Mouse (Mus musculus) midbrain, embryonic 12.5 days (tissue): ENCODE measurements at regions not wholly inside any gene's neighbourhood (a gene's known extent, or its start where the extent isn't known, plus 50 kb on each side); places are given as distances from the start of the nearest gene placed in this dataset.

Source experiments
- ATAC-seq: fragments of 200-750 bp; cut with Nextera tagmentation; 2 replicates; pipeline ENCODE4 v1.8.0; 2017; ENCODE audit warnings: low read depth, moderate TSS enrichment, moderate library complexity; ENCODE audit not compliant: low FRiP score
- H3K27ac ChIP-seq: fragments of 300-500 bp; sonication (generic); replicated peaks from 2 replicates; pipeline ENCODE4 v1.5.1; 2016; ENCODE audit warnings: mild to moderate bottlenecking
- H3K27me3 ChIP-seq: fragments of 300-500 bp; sonication (generic); 2 replicates; pipeline ENCODE4 v1.6.1; 2016; ENCODE audit warnings: mild to moderate bottlenecking
- H3K36me3 ChIP-seq: fragments of 300-500 bp; sonication (generic); 2 replicates; pipeline ENCODE4 v1.6.1; 2016
- H3K4me1 ChIP-seq: fragments of 300-500 bp; sonication (generic); 2 replicates; pipeline ENCODE4 v1.6.1; 2016
- H3K4me2 ChIP-seq: fragments of 300-500 bp; sonication (generic); replicated peaks from 2 replicates; pipeline ENCODE4 v1.6.1; 2016; ENCODE audit warnings: mild to moderate bottlenecking, moderate library complexity
- H3K4me3 ChIP-seq: fragments of 300-500 bp; sonication (generic); 2 replicates; pipeline ENCODE4 v1.5.1; 2016; ENCODE audit warnings: mild to moderate bottlenecking
- H3K9ac ChIP-seq: fragments of 300-500 bp; sonication (generic); replicated peaks from 2 replicates; pipeline ENCODE4 v1.6.1; 2016; ENCODE audit warnings: mild to moderate bottlenecking, moderate library complexity
- H3K9me3 ChIP-seq: fragments of 300-500 bp; sonication (generic); 2 replicates; pipeline ENCODE4 v1.6.1; 2016; ENCODE audit warnings: mild to moderate bottlenecking
- WGBS: fragments of 180-500 bp; shearing (Covaris S2); methylation state at CpG from one replicate; pipeline ENCODE4 v1.1.7; 2016; 5-methylcytosine and 5-hydroxymethylcytosine counted together

GRCm38 (mm10) chr7:136414808-136415207 is 479.6 kb upstream of the Mgmt start:
- H3K9ac ChIP-seq = no peak overlapping the region
- H3K27me3 ChIP-seq = no peaks in the 10 kb centered on the region
- H3K27ac ChIP-seq = no peak overlapping the region
- ATAC-seq = no peak
- 92% methylated on average over 8 of the region's 8 CpGs for WGBS
- no peaks in the 10 kb centered on the region for H3K9me3 ChIP-seq
- H3K4me2 ChIP-seq = no peak overlapping the region
- no peak overlapping the region for H3K4me3 ChIP-seq
- no peaks in the 10 kb centered on the region for H3K36me3 ChIP-seq
- H3K4me1 ChIP-seq = no peaks in the 10 kb centered on the region

GRCm38 (mm10) chr7:136417327-136417726 is 477.1 kb upstream of the Mgmt start:
- Histone ChIP-seq H3K4me2 (no peak overlapping the region), H3K9me3 (no peaks in the 10 kb centered on the region), H3K27me3 (no peaks in the 10 kb centered on the region), H3K4me3 (no peak overlapping the region), H3K27ac (no peak overlapping the region), H3K4me1 (no peaks in the 10 kb centered on the region), H3K9ac (no peak overlapping the region), H3K36me3 (no peaks in the 10 kb centered on the region)
- 39% methylated on average over 4 of the region's 4 CpGs for WGBS
- no peak for ATAC-seq

- no peaks in the 10 kb centered on the region for H3K36me3 ChIP-seq
- H3K9ac ChIP-seq = no peak overlapping the region
- H3K4me2 ChIP-seq = no peak overlapping the region
- H3K4me1 ChIP-seq = 0 out of 2 replicates have a peak, but pooled peaks cover 3% of the 10 kb centered on the region
- H3K27ac ChIP-seq = no peak overlapping the region
- ATAC-seq = no peak
- no peaks in the 10 kb centered on the region for H3K9me3 ChIP-seq
- peaks cover 11% of the 10 kb centered on the region; the same call in 1 of the 2 replicates for H3K27me3 ChIP-seq
- WGBS = 68% methylated on average over 8 of the region's 8 CpGs
- H3K4me3 ChIP-seq = no peak overlapping the region
Measured at GRCm38 (mm10) chr7:136423846-136424531, 470.4 kb upstream of the Mgmt start.

- peaks cover 14% of the 10 kb centered on the region for H3K4me1 ChIP-seq
- H3K27me3 ChIP-seq = peaks cover 21% of the 10 kb centered on the region; the same call in 1 of the 2 replicates
- H3K9me3 ChIP-seq = no peaks in the 10 kb centered on the region
- H3K4me2 ChIP-seq = no peak overlapping the region
- no peak overlapping the region for H3K9ac ChIP-seq
- no peak overlapping the region for H3K4me3 ChIP-seq
- no peak overlapping the region for H3K27ac ChIP-seq
- no peaks in the 10 kb centered on the region for H3K36me3 ChIP-seq
- ATAC-seq = no peak
- WGBS = 66% methylated on average over 4 of the region's 4 CpGs
Measured at GRCm38 (mm10) chr7:136427164-136427563, 467.2 kb upstream of the Mgmt start.

GRCm38 (mm10) chr7:136430085-136431011 is 464.1 kb upstream of the Mgmt start:
- H3K36me3 ChIP-seq = no peaks in the 10 kb centered on the region
- H3K4me1 ChIP-seq = peaks cover 11% of the 10 kb centered on the region
- H3K27ac ChIP-seq = no peak overlapping the region
- no peak overlapping the region for H3K4me3 ChIP-seq
- 33% methylated on average over 21 of the region's 21 CpGs for WGBS
- H3K9ac ChIP-seq = no peak overlapping the region
- ATAC-seq = no peak
- peaks cover 24% of the 10 kb centered on the region; the same call in 1 of the 2 replicates for H3K27me3 ChIP-seq
- H3K9me3 ChIP-seq = no peaks in the 10 kb centered on the region
- H3K4me2 ChIP-seq = no peak overlapping the region

- Histone ChIP-seq H3K4me2 (no peak overlapping the region), H3K36me3 (no peaks in the 10 kb centered on the region), H3K9ac (no peak overlapping the region), H3K27ac (no peak overlapping the region), H3K27me3 (peaks cover 16% of the 10 kb centered on the region; the same call in 1 of the 2 replicates), H3K4me1 (peaks cover 11% of the 10 kb centered on the region), H3K9me3 (no peaks in the 10 kb centered on the region), H3K4me3 (no peak overlapping the region)
- WGBS = 81% methylated on average over 3 of the region's 3 CpGs
- ATAC-seq = no peak
Measured at GRCm38 (mm10) chr7:136433699-136434098, 460.7 kb upstream of the Mgmt start.

- no peak for ATAC-seq
- Histone ChIP-seq H3K4me2 (no peak overlapping the region), H3K9me3 (no peaks in the 10 kb centered on the region), H3K27ac (no peak overlapping the region), H3K4me3 (no peak overlapping the region), H3K9ac (no peak overlapping the region), H3K27me3 (peaks cover 9% of the 10 kb centered on the region; the same call in 1 of the 2 replicates), H3K36me3 (no peaks in the 10 kb centered on the region), H3K4me1 (peaks cover 11% of the 10 kb centered on the region)
- WGBS = 85% methylated on average over 13 of the region's 13 CpGs
Measured at GRCm38 (mm10) chr7:136434510-136434909, 459.9 kb upstream of the Mgmt start.

- no peak overlapping the region for H3K9ac ChIP-seq
- H3K4me1 ChIP-seq = no peaks in the 10 kb centered on the region
- H3K36me3 ChIP-seq = no peaks in the 10 kb centered on the region
- no peak overlapping the region for H3K4me2 ChIP-seq
- no peaks in the 10 kb centered on the region for H3K27me3 ChIP-seq
- no peak overlapping the region for H3K27ac ChIP-seq
- H3K9me3 ChIP-seq = no peaks in the 10 kb centered on the region
- 40% methylated on average over 2 of the region's 2 CpGs for WGBS
- H3K4me3 ChIP-seq = no peak overlapping the region
- ATAC-seq = no peak
Measured at GRCm38 (mm10) chr7:136443436-136443835, 451.0 kb upstream of the Mgmt start.

- Histone ChIP-seq H3K27me3 (no peaks in the 10 kb centered on the region), H3K9ac (no peak overlapping the region), H3K9me3 (no peaks in the 10 kb centered on the region), H3K4me2 (no peak overlapping the region), H3K4me3 (no peak overlapping the region), H3K4me1 (no peaks in the 10 kb centered on the region), H3K27ac (no peak overlapping the region), H3K36me3 (no peaks in the 10 kb centered on the region)
- ATAC-seq = no peak
- 83% methylated on average over 6 of the region's 6 CpGs for WGBS
Measured at GRCm38 (mm10) chr7:136445091-136445490, 449.3 kb upstream of the Mgmt start.

- Histone ChIP-seq H3K27me3 (peaks cover 7% of the 10 kb centered on the region; the same call in 1 of the 2 replicates), H3K4me2 (no peak overlapping the region), H3K9me3 (no peaks in the 10 kb centered on the region), H3K36me3 (no peaks in the 10 kb centered on the region), H3K4me3 (no peak overlapping the region), H3K9ac (no peak overlapping the region), H3K27ac (no peak overlapping the region), H3K4me1 (no peaks in the 10 kb centered on the region)
- ATAC-seq = no peak
- whole genome bisulfite sequencing = 89% methylated on average over 1 of the region's 1 CpGs
Measured at GRCm38 (mm10) chr7:136449286-136449685, 445.1 kb upstream of the Mgmt start.

GRCm38 (mm10) chr7:136451672-136452361 is 442.6 kb upstream of the Mgmt start:
- Histone ChIP-seq H3K4me1 (no peaks in the 10 kb centered on the region), H3K4me2 (no peak overlapping the region), H3K27ac (no peak overlapping the region), H3K36me3 (no peaks in the 10 kb centered on the region), H3K9me3 (no peaks in the 10 kb centered on the region), H3K4me3 (no peak overlapping the region), H3K27me3 (peaks cover 7% of the 10 kb centered on the region; the same call in 1 of the 2 replicates), H3K9ac (no peak overlapping the region)
- 76% methylated on average over 8 of the region's 8 CpGs for WGBS
- no peak for ATAC-seq

- H3K4me2 ChIP-seq = no peak overlapping the region
Measured at GRCm38 (mm10) chr7:136452561-136452960, 441.9 kb upstream of the Mgmt start.

More at GRCm38 (mm10) chr7:136452561-136452960, 441.9 kb upstream of the Mgmt start:
- peaks cover 7% of the 10 kb centered on the region; the same call in 1 of the 2 replicates for H3K27me3 ChIP-seq
- no peak overlapping the region for H3K9ac ChIP-seq
- no peak overlapping the region for H3K27ac ChIP-seq
- H3K4me3 ChIP-seq = no peak overlapping the region
- no peaks in the 10 kb centered on the region for H3K4me1 ChIP-seq
- ATAC-seq = no peak
- H3K9me3 ChIP-seq = no peaks in the 10 kb centered on the region
- no peaks in the 10 kb centered on the region for H3K36me3 ChIP-seq
- 73% methylated on average over 5 of the region's 5 CpGs for WGBS
